Mouse (Mus musculus) kidney, adult 2 months (tissue): Measurements from ENCODE around the gene Rap1a. TPM values are rescaled to one million over a fixed set of nuclear protein-coding genes. Genes with fewer than 3 reads are reported as not detected.

Experiments used
- DNase-seq: peaks from one replicate; pipeline ENCODE4 v3.0.0; 2021
- H3K27ac ChIP-seq: fragments of 200-500 bp; 2 replicates; pipeline ENCODE4 v1.5.1; 2012; ENCODE audit warnings: low read depth, low read length, control low read depth, inconsistent platforms; ENCODE audit not compliant: insufficient read depth
- H3K27me3 ChIP-seq: fragments of 200-500 bp; replicated peaks from 2 replicates; pipeline ENCODE4 v1.6.1; 2012; ENCODE audit warnings: mild to moderate bottlenecking, moderate library complexity, low read length, inconsistent platforms; ENCODE audit not compliant: control insufficient read depth, insufficient read depth
- H3K36me3 ChIP-seq: fragments of 200-500 bp; 2 replicates; pipeline ENCODE4 v1.6.1; 2012; ENCODE audit warnings: mild to moderate bottlenecking, moderate library complexity, low read length, inconsistent platforms; ENCODE audit not compliant: control insufficient read depth, insufficient read depth
- H3K4me1 ChIP-seq: fragments of 200-500 bp; 2 replicates; pipeline ENCODE4 v1.6.1; 2011; ENCODE audit warnings: low read length; ENCODE audit not compliant: control insufficient read depth, insufficient read depth
- H3K4me3 ChIP-seq: fragments of 200-500 bp; 2 replicates; pipeline ENCODE4 v1.5.1; 2011; ENCODE audit warnings: mild to moderate bottlenecking, low read depth, low read length, control low read depth; ENCODE audit not compliant: insufficient read depth
- CTCF ChIP-seq: fragments of 200-500 bp; conservative IDR thresholded peaks from 2 replicates; pipeline ENCODE4 v1.5.1; 2011; ENCODE audit warnings: low read depth, mild to moderate bottlenecking, control low read depth, low read length, moderate library complexity, mixed read lengths; ENCODE audit not compliant: insufficient read depth, insufficient read length
- POLR2A ChIP-seq: fragments of 200-500 bp; IDR thresholded peaks from one replicate; pipeline ENCODE4 v1.6.1; 2011; ENCODE audit warnings: low read depth, low read length, control low read depth
- WGBS: fragments of 180-500 bp; shearing (Covaris S2); methylation state at CpG from one replicate; pipeline ENCODE4 v1.1.7; 2018; 5-methylcytosine and 5-hydroxymethylcytosine counted together
- polyA plus RNA-seq: library from polyadenylated mRNA; depleted of rRNA; stranded (reverse); fragments of >200 nt; gene quantifications from 2 replicates; pipeline ENCODE4 v1.2.3, GENCODE M21; 2012

Gene Rap1a
- polyA plus RNA-seq, 1 experiment: 14.3 TPM

DNA sequence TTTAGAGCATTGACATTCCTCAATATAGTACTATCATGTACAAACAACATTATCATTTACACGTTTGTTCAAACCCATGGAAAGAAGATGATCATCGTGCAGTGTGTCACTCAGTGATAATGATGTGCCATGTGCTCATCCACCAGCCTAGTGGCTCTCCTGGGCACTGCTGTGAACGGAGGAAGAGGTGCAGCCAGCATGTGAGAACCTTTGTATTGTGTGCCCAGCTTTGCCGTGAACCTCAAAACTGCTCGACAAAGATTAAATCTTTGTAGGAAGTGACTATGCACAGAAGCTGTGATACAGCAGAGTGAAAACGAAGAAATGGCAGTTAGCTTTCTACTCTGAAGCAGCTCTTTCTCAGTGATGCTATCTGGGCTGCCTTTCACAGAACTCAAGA is 32.6 kb downstream of the Rap1a start:
- TF ChIP-seq POLR2A (no peak), CTCF (no peak)
- 71% methylated on average over 6 of the region's 6 CpGs for WGBS
- Histone ChIP-seq H3K27ac (no peak overlapping the region), H3K27me3 (no peaks in the 10 kb centered on the region), H3K4me3 (no peak overlapping the region), H3K36me3 (no peaks in the 10 kb centered on the region), H3K4me1 (peaks cover under 1% of the 10 kb centered on the region)
- no peak for DNase-seq

DNA sequence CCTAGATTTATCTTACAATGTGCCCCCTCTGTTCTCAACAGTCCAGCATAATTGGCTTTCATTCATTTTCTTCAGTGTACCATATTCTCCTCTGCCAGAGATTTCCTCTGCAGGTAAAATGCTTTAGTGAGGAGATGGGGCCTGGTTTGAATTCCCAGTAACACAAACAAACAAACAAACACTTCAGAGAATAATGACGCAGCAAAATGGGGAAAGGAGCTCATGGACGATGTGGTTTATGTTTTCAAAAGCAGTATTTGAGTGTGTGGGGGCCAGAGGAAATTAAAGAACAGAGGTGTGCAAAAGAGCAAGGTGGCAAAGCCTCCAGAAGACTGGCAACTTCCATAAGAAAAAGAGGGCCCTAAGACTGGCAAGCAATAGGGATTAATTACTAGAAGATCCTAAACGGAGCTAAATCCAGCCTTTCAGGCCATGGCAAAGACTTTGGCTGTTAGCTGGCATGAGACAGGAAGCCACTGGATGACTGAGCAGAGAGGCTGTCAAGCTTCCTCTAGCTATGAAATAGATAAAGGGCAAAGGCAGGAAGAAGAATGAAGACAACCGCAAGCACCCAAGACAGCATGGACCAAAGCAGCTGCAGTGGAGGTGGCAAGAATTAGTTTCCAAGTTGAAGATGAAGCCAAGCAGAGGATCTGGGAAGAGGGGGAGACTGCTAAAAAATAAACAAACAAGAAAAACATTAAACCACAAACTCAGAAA is 37.8 kb downstream of the Rap1a start:
- no peak for TF ChIP-seq POLR2A
- TF ChIP-seq CTCF: no peak
- peaks cover 7% of the 10 kb centered on the region for H3K4me1 ChIP-seq
- H3K36me3 ChIP-seq: no peaks in the 10 kb centered on the region
- no peak overlapping the region for H3K27ac ChIP-seq
- no peaks in the 10 kb centered on the region for H3K27me3 ChIP-seq
- no peak overlapping the region for H3K4me3 ChIP-seq
- 48% methylated on average over 4 of the region's 4 CpGs for WGBS
- no peak for DNase-seq

DNA sequence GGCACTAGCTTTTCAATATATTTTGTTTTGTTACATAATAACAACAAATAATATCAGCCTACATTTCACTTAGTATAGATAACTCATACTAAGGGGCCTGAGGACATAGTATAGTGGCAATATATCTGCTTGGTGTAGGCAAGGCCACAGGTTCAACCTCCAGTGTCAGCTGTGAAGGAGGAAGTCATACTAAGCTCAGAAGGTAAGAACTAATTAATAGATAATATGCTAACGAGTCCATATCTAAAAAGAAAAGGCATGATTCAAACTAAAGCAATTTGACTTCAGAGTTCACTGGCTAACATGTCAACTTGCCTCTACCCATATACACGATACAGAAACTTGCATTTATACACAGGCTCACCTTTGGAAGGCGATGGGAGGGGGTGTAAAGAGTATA is 41.1 kb downstream of the Rap1a start:
- peaks cover 7% of the 10 kb centered on the region for H3K4me1 ChIP-seq
- H3K27me3 ChIP-seq: no peaks in the 10 kb centered on the region
- WGBS: 95% methylated on average over 3 of the region's 3 CpGs
- H3K4me3 ChIP-seq: no peak overlapping the region
- H3K27ac ChIP-seq: no peak overlapping the region
- TF ChIP-seq CTCF (no peak), POLR2A (no peak)
- DNase-seq: no peak
- no peaks in the 10 kb centered on the region for H3K36me3 ChIP-seq

DNA sequence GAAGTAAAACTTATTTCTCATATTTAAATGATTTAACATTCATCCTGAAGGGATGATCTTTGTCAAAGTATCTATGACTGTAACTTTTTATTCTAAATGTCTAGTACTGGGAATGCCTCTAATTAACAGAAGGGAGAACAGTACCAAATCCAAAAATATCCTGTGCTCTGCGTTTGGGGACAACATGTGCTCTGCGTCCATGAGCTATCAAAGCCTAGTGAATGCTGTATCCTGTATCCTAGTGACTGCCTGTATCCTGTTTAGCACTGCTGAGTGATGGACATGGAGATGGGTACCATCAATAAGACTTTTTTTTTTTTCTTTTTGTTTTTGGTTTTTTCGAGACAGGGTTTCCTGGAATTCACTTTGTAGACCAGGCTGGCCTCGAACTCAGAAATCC is 42.5 kb downstream of the Rap1a start:
- H3K4me3 ChIP-seq: no peak overlapping the region
- no peak for TF ChIP-seq POLR2A
- no peak for TF ChIP-seq CTCF
- no peaks in the 10 kb centered on the region for H3K36me3 ChIP-seq
- H3K4me1 ChIP-seq: peaks cover 7% of the 10 kb centered on the region
- no peak overlapping the region for H3K27ac ChIP-seq
- DNase-seq: no peak
- 62% methylated on average over 4 of the region's 4 CpGs for WGBS
- no peaks in the 10 kb centered on the region for H3K27me3 ChIP-seq

DNA sequence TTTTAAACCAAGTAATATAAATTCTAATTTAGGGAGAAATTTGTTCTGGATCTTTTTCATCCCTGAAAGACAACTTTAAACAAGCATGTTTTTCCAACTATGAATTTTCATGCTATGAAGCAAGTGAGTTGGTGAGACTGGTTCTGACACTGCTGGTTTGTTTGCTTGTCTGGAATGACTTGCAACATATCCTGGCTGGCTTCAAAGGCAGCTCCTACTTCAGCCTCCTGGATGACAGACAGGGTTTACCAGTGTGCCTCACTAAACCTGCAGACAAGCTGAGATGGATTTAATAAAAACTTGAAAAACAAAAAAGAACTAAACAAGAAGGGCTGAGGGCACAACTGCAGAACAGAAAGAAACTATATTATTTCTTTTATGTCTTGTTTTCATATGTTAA is 43.0 kb downstream of the Rap1a start:
- DNase-seq: no peak
- H3K27me3 ChIP-seq: no peaks in the 10 kb centered on the region
- TF ChIP-seq CTCF (no peak), POLR2A (no peak)

DNA sequence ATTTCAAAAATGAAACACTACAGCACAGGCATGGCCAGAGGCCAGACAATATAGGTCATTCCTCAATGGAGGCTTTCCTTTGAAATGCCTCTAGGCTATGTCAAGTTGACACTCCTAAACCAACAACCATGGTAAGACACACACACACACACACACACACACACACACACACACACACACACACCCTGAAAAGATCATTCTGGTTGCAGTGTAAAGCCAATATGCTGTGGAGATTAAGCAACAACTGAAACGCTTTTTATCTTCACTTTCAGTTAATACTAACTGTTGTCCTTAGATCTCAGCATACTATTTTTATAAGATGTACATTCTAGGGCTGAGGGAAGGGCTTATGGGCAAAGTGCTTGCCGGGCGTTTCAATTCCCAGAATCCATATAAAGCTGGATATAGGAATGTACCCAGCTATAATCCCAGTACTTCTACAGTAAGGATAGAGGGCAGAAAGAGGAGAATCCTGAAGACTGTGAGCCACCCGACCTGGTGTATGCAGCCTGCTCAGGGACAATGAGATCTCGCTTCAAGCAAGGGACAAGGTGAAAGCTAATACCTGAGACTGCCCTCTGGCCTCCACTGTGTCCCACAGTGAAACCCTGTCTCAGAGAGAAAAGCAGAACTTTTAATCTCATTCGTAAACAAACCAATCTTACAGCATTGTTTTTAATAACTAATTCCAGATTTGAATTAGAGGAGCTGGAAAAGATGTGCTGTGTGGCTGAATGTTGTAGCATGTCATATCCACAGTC is 43.6 kb downstream of the Rap1a start:
- WGBS: 66% methylated on average over 6 of the region's 6 CpGs
- TF ChIP-seq CTCF (no peak), POLR2A (no peak)
- Histone ChIP-seq H3K27ac (no peak overlapping the region), H3K4me1 (peaks cover 2% of the 10 kb centered on the region; the same call in 1 of the 2 replicates), H3K36me3 (no peaks in the 10 kb centered on the region), H3K4me3 (no peak overlapping the region), H3K27me3 (no peaks in the 10 kb centered on the region)
- DNase-seq: no peak

More for the DNA sequence above, 43.0 kb downstream of the Rap1a start:
- Histone ChIP-seq H3K4me3 (no peak overlapping the region), H3K36me3 (no peaks in the 10 kb centered on the region), H3K4me1 (peaks cover 2% of the 10 kb centered on the region; the same call in 1 of the 2 replicates), H3K27ac (no peak overlapping the region)

DNA sequence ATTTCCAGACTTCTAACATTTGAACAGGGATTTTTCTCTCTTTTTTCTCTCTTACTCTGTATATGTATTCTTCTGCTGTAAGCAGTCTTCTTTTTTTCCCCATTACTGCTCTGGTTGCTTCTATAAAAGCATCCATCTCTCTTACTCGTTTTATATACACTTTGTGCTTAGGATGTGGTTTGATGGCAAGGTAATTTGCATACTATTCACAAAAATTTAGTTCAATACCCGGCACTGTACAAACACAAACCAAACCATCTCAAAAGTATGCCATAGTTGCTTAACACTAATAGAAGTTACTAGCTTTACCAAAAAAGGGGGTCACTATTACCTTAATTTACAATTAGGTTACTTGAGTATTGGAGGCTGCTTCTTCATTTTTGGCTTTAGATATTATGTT is 44.6 kb downstream of the Rap1a start:
- Histone ChIP-seq H3K4me3 (no peak overlapping the region), H3K27ac (no peak overlapping the region), H3K36me3 (no peaks in the 10 kb centered on the region), H3K27me3 (no peaks in the 10 kb centered on the region), H3K4me1 (peaks cover 2% of the 10 kb centered on the region; the same call in 1 of the 2 replicates)
- no peak for TF ChIP-seq CTCF
- no peak for TF ChIP-seq POLR2A
- DNase-seq: no peak
- WGBS: 69% methylated on average over 2 of the region's 2 CpGs
